Mouse (Mus musculus) CD8-positive naive resting alpha-beta T cell, adult 2 months (primary cell): Measurements from ENCODE around the gene Phf13.

Source experiments
- DNase-seq, 2 experiments: peaks; one replicate each; pipeline ENCODE4 v3.0.0; 2022; ENCODE audit warnings: low read depth in 2 of 2, low spot score in 2 of 2

Phf13 gene

DNA sequence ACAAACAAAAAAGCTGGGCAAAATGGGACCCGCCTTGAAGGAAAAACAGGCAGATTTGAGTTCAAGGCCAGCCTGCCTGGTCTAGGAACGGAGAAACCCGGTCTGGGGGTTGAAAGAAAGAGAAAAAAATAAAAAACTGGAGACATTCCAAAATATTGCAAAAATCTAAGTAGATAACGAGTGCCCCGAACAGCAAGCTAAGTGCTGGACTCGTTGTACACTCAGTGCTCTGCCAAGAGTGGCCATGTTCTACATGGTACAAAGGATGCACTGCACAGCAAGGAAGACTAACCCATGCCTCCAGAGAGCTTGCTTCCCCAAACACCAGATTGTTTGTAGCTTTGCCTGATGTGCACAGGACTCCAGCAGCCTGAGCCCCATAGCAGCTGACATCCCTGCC, 3.0 kb downstream of the Phf13 start:
- DNase-seq: no peak

DNA sequence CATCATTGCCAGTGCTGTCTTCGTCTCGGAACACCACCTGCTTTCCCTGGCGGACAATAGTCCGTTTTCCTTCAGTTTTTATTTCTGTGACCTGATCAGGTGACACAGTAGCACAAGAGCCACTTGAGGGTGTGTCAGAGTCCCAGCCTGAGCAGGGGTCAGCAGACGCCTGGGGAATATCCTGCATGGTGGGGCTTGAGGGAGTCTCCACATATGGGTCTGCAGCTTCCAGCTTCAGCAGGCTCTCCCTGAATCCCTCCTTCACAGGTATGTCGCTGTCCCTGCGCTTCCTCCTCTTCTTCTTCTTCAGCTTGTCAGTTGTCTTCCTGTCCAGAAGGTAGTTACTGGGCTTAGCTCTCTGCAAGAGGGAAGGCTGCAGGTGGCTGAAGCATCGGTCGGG, 4.0 kb downstream of the Phf13 start:
- no peak for DNase-seq

DNA sequence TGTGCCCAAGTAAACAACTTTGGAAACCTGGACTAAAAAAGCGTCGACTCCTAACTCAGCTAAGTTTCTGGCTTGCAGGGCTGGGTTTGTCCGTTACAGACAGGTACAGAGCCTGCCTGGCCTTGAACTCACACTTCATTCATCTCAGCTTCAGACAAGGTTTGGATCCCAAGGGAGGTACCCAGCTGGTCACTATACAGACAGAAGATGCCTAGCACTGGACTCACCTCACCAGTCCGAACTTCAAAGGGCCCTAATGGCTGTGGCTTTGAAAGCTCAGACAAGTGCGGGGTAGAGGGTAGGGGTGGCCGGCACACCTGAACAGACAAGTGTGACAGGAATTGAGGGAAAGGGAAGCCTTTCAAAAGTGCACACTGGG, 7.0 kb downstream of the Phf13 start:
- DNase-seq: no peak

DNA sequence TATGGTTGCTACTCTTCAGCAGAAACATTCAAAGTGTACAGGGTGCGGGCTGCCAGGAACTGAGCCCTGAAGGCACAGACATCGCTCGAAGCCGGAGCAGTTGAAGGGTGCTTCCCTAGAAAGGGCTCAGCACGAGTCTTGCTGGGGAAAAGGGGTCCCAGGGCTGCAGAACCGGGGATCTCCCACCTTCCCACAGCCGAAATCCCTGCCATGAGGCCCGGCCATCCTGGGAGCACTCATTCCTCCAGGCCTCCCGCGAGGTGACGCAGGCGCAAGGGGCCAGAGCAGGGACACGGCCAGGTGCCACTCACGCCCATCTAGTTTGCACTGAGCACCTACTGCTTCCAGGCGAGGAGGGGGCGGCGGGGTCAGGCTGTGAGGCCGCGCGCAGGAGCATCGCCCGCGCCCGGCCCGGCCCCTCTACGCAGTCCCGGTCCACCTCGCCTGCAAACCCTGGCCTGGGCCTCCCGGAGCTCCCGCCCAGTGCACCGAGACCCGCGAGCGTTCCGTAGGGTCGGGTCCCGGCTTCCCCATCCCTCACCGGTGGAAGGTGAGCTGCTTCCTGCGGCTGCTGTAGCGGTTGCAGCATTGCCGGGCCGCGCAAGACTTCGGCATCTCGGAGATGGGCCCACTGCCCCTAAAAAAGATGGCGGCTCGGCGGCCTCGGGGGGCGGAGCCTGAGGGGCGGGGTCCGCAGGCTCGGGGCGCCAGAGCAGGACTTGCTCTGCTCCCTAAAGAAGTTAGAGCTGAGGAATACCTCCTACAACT, 7.5 kb downstream of the Phf13 start, which contains the start of gene Thap3:
Thap3 (minus strand) TSS at position 656 of the 768 bp plus-strand sequence.
- DNase-seq: peak; percentile 68 to 75

GRCm38 (mm10) chr4:151988014-151988341, 8.1 kb downstream of the Phf13 start:
- DNase-seq: no peak

DNA sequence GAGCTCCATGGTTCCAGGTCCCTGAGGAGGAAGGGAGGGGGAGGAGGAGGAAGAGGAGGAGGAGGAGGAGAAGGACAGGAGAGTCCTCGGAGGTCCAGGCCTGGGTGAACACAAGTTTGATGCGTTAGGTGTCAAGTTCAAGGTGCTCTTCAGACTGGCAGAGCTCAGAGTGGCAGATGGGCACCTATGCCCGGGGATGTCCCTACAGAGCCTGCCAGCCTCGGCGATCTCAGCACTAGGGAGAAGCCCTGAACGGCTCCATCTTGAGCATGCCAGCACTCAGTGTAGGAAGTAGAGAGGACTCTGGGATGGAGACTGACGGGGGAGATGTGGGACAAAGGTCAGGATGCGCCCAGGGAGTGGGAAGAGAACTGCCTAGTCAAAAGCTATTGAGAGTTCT, 9.4 kb downstream of the Phf13 start:
- no peak for DNase-seq

GRCm38 (mm10) chr4:151985886-151986285, 10.2 kb downstream of the Phf13 start:
- peak in 1 of 2 experiments; percentile 27 for DNase-seq

- DNase-seq: no peak
Measured at GRCm38 (mm10) chr4:151983560-151983959, 12.5 kb downstream of the Phf13 start.

DNA sequence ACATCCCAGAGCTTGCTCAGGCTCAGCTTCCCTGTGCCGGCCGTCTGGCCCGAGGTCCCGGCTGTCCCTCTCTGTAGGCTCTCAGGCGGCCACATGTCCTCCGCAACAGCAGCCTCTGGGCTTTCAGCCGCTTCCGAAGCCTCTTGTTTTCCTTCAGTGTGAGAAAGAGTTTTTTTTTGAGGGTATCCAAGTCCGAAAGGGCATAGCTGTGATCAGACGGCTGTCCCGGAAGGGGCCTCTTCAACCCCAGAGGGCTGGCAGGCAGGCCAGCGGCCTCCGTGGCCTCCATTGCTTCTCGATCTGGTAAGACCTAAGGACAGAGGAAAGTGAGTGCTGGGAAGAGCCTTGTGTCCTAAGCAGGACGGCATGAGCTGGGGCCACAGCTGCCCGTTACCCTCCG, 13.0 kb downstream of the Phf13 start:
- DNase-seq: no peak

DNA sequence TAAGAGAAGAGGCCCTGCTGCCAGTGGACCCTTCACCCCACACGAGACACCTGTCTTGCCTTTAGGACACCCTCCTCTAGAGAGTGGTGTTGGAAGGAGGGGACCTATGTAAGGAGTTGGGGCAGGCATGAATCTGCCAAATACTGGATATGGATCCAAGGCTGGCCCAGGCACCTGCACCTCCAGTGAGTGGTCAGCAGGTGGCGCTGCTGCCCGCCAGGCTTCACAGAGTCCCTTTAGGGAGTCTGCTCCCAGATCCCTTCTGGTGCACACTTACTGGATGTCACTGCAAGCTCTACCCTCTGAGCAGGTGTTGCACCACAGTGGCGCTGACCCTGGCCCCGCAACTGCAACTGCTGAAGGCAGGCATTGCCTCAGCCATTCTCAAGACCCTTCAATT, 14.7 kb downstream of the Phf13 start:
- DNase-seq: peak; percentile 73 to 79

- DNase-seq: no peak
Measured at GRCm38 (mm10) chr4:151980699-151981098, 15.4 kb downstream of the Phf13 start.

DNA sequence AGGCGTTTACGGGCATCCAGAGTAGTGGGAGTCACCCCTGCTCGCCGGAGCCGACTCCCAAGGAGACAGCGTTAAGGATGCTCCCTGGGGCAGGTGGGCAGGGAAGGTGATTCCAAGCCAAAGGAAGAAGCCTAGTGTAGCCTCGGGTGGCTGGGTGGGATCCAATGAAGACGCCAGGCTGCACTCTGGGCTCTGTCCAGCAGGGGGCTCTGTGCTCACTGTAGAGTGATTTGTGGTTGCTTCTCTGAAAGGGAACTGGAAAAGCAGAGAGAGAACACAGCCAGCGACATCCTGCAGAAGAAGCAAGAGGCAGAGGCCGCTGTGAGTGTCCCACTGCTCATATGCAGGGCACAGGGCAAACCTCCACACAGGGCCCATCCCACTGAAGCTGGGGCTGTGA, 18.3 kb downstream of the Phf13 start:
- peak; percentile 77 to 86 for DNase-seq

DNA sequence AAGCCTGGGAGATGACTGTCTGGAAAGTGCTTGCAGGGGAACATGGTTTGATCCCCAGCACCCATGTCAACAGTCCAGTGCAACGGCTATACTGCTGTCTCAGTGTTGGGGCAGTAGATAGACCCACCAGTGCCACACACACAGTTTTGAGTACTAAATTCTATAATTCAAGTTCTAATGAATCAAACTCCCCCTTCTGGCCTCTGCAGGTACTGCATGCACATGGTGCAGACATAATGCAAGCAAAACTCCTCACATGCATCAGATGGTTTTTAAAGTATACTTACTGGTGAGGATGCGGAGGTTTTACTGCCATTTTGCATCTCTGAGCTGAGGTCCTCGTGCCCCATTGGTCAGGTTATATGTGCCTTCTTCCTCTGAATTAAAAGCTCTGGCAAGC, 20.6 kb downstream of the Phf13 start:
- DNase-seq: peak in 1 of 2 experiments; percentile 55

DNA sequence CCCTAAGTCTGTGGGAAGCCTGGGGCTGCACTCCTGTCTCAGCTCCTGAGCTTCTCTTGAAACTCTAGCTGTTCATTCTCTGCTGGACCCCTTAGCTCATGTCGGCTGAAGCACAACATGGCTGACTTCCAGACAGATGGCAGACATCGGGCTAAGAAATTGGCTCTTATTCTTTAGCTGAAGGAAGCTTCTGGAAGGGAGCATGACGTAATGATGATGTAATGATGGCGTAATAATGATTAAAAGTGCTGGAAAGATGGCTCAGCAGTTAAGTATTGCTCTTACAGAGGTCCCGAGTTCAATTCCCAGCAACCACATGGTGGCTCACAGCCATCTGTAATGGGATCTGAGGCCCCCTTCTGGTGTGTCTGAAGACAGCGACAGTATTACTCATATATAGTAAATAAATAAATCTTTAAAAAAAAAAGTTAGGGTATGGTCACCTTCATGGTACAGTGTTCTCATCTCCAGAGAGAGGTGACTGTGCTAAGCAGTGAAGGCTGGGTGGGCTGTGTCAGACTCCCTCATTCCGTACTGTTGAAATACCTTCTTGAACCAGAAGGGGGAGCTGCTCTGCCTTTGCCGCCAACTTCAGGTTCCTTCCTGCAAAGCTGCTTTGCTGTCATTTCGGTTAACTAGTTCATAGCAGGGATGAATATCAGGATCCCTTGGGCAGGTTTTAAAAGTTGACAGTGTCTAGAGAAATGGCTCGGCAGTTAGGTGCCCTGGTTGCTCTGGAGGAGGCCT, 23.7 kb downstream of the Phf13 start:
- DNase-seq: peak in 1 of 2 experiments; percentile 30

- DNase-seq: no peak
Measured at GRCm38 (mm10) chr4:151968204-151968921, 27.7 kb downstream of the Phf13 start.

- no peak for DNase-seq
Measured at GRCm38 (mm10) chr4:151962817-151963216, 33.2 kb downstream of the Phf13 start.

DNA sequence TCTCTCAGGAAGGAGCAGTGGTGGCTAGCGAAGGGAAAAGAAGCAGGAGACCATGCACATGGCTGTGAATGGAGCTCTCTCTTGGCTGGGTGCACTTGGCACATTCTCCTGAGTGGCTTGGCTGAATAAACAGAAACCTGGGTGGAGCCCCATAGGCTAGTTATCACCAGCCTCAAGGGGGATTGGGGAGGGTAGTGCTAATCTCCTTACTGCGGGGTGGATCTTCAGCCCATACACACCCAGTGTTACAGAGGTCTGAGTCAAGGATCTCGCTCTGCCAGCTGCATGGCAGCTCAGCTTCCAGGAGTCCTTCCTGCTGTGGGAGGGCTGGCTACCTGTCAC, 35.6 kb downstream of the Phf13 start:
- DNase-seq: no peak

DNA sequence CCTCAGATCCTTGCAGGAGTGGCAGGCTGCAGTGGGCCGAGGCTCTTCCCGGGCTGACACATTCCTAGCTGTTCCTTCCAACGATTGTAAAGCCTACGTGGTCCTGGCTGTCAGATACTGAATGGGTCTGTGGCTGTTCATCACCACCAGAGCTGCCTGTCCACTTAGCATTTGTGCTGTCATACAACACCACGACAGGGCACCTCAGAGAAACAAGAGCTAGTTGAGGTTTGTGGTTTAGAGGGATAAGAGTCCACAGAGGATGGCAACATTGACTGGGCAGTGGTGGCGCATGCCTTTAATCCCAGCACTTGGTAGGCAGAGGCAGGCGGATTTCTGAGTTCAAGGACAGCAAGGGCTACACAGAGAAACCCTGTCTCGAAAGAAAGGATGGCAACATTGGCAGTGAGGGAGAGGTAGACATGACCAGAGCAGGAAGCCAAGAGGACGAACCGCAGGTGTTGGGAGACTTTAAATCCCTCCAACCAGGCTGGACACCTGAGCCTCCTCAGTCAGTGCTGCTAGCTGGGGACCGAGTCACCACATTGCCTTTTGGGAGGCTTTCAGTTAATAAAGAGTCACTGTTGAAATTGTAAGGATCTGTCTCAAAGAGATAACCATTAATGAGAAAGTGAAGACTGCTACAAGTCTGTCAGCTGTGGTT, 36.1 kb downstream of the Phf13 start:
- DNase-seq: no peak

- DNase-seq: no peak
Measured at GRCm38 (mm10) chr4:151957584-151958315, 38.3 kb downstream of the Phf13 start.

- DNase-seq: no peak
Measured at GRCm38 (mm10) chr4:151955791-151956190, 40.3 kb downstream of the Phf13 start.

GRCm38 (mm10) chr4:151953209-151953608, 42.8 kb downstream of the Phf13 start:
- no peak for DNase-seq
